Mouse (Mus musculus): Measurements from ENCODE around the gene Ubr1. TPM values are rescaled to one million over a fixed set of nuclear protein-coding genes. Genes with fewer than 3 reads are reported as not detected.

Ubr1 gene
- polyA plus RNA-seq, 1 experiment, result 16.4 TPM

- Histone ChIP-seq H3K4me3 (ENCODE audit: control insufficient read depth, low read depth, low read length) (no peak overlapping the region), H3K4me1 (ENCODE audit: control insufficient read depth, insufficient read depth, low read length) (no peaks in the 10 kb centered on the region), H3K27ac (ENCODE audit: control insufficient read depth, insufficient read depth, low read depth, low read length) (no peak overlapping the region), H3K27me3 (ENCODE audit: control insufficient read depth, insufficient read depth, low read length) (no peaks in the 10 kb centered on the region), H3K36me3 (ENCODE audit: control insufficient read depth, insufficient read depth, low read length) (no peaks in the 10 kb centered on the region)
- TF ChIP-seq POLR2A (IDR thresholded peaks at IDR 0.05; ENCODE audit: control insufficient read depth, low read depth, low read length) (no peak), CTCF (IDR thresholded peaks at IDR 0.05; ENCODE audit: control insufficient read depth, insufficient read depth, insufficient replicate concordance, low read depth, low read length) (no peak)
These were observed 14.7 kb upstream of the Ubr1 start for GRCm38 (mm10) chr2:120985241-120985640.

DNA sequence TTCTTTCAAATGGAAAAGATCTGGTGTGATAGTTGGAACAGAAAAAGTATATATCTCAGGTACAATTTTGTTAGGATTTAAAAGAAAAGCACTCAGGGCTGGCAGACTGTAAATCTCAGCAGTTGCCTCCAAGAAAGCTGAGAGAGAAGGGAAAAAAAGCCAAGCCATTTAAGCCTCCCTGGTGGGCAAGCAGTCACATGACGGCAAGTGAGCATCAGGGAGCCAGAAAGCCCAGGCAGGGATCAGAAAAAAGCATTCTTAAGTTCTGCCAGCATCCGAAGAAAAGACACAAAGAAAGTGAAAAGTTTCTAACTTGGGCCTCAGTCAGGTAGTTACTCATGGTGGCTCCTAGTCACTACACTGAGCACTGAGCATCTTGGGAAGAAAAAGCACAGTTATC, 13.1 kb upstream of the Ubr1 start:
- Histone ChIP-seq H3K27me3 (ENCODE audit: control insufficient read depth, insufficient read depth, low read length) (no peaks in the 10 kb centered on the region), H3K4me1 (ENCODE audit: control insufficient read depth, insufficient read depth, low read length) (no peaks in the 10 kb centered on the region), H3K36me3 (ENCODE audit: control insufficient read depth, insufficient read depth, low read length) (no peaks in the 10 kb centered on the region), H3K4me3 (ENCODE audit: control insufficient read depth, low read depth, low read length) (no peak overlapping the region), H3K27ac (ENCODE audit: control insufficient read depth, insufficient read depth, low read depth, low read length) (no peak overlapping the region)
- TF ChIP-seq CTCF (IDR thresholded peaks at IDR 0.05; ENCODE audit: control insufficient read depth, insufficient read depth, insufficient replicate concordance, low read depth, low read length) (no peak), POLR2A (IDR thresholded peaks at IDR 0.05; ENCODE audit: control insufficient read depth, low read depth, low read length) (no peak)

GRCm38 (mm10) chr2:120980861-120981260, 10.3 kb upstream of the Ubr1 start:
- peaks cover 7% of the 10 kb centered on the region for H3K4me1 ChIP-seq (ENCODE audit: control insufficient read depth, insufficient read depth, low read length)

DNA sequence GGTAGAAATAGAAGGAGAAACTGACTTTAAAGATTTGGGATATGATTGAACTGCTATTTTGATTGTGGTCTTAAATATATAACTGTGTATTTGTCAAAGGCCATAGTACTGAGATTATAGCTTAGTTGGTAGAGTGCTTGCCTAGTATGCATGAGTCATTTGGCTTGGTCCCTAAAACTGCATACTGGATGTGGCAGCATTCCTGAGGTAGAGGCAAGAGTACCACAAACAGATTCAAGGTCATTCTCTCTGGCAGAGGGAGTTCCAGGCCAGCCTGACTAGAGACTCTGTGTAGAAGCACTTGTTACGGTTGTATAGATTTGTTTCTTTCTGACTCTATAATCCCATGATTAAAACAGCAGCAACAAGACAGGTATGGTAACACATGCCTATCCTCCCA, 9.3 kb upstream of the Ubr1 start:
- H3K4me3 ChIP-seq (ENCODE audit: control insufficient read depth, low read depth, low read length), result no peak overlapping the region
- no peaks in the 10 kb centered on the region for H3K36me3 ChIP-seq (ENCODE audit: control insufficient read depth, insufficient read depth, low read length)
- H3K27me3 ChIP-seq (ENCODE audit: control insufficient read depth, insufficient read depth, low read length), result no peaks in the 10 kb centered on the region
- no peak for TF ChIP-seq POLR2A (IDR thresholded peaks at IDR 0.05; ENCODE audit: control insufficient read depth, low read depth, low read length)
- TF ChIP-seq CTCF (IDR thresholded peaks at IDR 0.05; ENCODE audit: control insufficient read depth, insufficient read depth, insufficient replicate concordance, low read depth, low read length), result no peak
- no peak overlapping the region for H3K27ac ChIP-seq (ENCODE audit: control insufficient read depth, insufficient read depth, low read depth, low read length)
- peaks cover 7% of the 10 kb centered on the region for H3K4me1 ChIP-seq (ENCODE audit: control insufficient read depth, insufficient read depth, low read length)

More at GRCm38 (mm10) chr2:120980861-120981260, 10.3 kb upstream of the Ubr1 start:
- TF ChIP-seq CTCF (IDR thresholded peaks at IDR 0.05; ENCODE audit: control insufficient read depth, insufficient read depth, insufficient replicate concordance, low read depth, low read length) (no peak), POLR2A (IDR thresholded peaks at IDR 0.05; ENCODE audit: control insufficient read depth, low read depth, low read length) (no peak)
- no peak overlapping the region for H3K27ac ChIP-seq (ENCODE audit: control insufficient read depth, insufficient read depth, low read depth, low read length)
- H3K4me3 ChIP-seq (ENCODE audit: control insufficient read depth, low read depth, low read length), result no peak overlapping the region
- no peaks in the 10 kb centered on the region for H3K27me3 ChIP-seq (ENCODE audit: control insufficient read depth, insufficient read depth, low read length)
- no peaks in the 10 kb centered on the region for H3K36me3 ChIP-seq (ENCODE audit: control insufficient read depth, insufficient read depth, low read length)

DNA sequence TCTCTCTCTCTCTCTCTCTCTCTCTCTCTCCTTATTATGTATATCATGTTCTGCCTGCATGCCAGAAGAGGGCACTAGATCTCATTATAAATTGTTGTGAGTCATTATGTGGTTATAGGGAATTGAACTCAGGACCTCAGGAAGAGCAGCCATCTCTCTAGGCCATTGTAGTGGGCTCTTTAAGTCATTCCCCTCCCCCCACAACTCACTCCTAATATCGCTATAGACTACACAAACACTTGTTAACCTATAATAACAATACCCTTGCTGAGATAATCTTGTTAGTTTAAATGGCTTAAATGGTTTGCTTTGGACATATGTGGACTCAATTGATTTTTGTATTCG, 8.2 kb upstream of the Ubr1 start:
- H3K4me1 ChIP-seq (ENCODE audit: control insufficient read depth, insufficient read depth, low read length), result peaks cover 7% of the 10 kb centered on the region
- no peak overlapping the region for H3K27ac ChIP-seq (ENCODE audit: control insufficient read depth, insufficient read depth, low read depth, low read length)
- no peaks in the 10 kb centered on the region for H3K27me3 ChIP-seq (ENCODE audit: control insufficient read depth, insufficient read depth, low read length)
- H3K4me3 ChIP-seq (ENCODE audit: control insufficient read depth, low read depth, low read length), result no peak overlapping the region
- H3K36me3 ChIP-seq (ENCODE audit: control insufficient read depth, insufficient read depth, low read length), result no peaks in the 10 kb centered on the region
- TF ChIP-seq POLR2A (IDR thresholded peaks at IDR 0.05; ENCODE audit: control insufficient read depth, low read depth, low read length), result no peak

- Histone ChIP-seq H3K4me1 (ENCODE audit: control insufficient read depth, insufficient read depth, low read length) (peaks cover 10% of the 10 kb centered on the region), H3K4me3 (ENCODE audit: control insufficient read depth, low read depth, low read length) (peak overlapping the region; percentile 95), H3K27me3 (ENCODE audit: control insufficient read depth, insufficient read depth, low read length) (no peaks in the 10 kb centered on the region), H3K36me3 (ENCODE audit: control insufficient read depth, insufficient read depth, low read length) (no peaks in the 10 kb centered on the region), H3K27ac (ENCODE audit: control insufficient read depth, insufficient read depth, low read depth, low read length) (peak overlapping the region; percentile 88)
- TF ChIP-seq POLR2A (IDR thresholded peaks at IDR 0.05; ENCODE audit: control insufficient read depth, low read depth, low read length), result no peak
- no peak for TF ChIP-seq CTCF (IDR thresholded peaks at IDR 0.05; ENCODE audit: control insufficient read depth, insufficient read depth, insufficient replicate concordance, low read depth, low read length)
These were observed 7.6 kb upstream of the Ubr1 start for GRCm38 (mm10) chr2:120977926-120978692.

GRCm38 (mm10) chr2:120976990-120977925, 6.7 kb upstream of the Ubr1 start, which contains the start of gene Tmem62:
Gene Tmem62 (plus strand): TSS chr2:120977017.
- Histone ChIP-seq H3K4me3 (ENCODE audit: control insufficient read depth, low read depth, low read length) (peak within 1 kb of the TSS; percentile 95), H3K27me3 (ENCODE audit: control insufficient read depth, insufficient read depth, low read length) (no peaks in the 10 kb centered on the region), H3K36me3 (ENCODE audit: control insufficient read depth, insufficient read depth, low read length) (no peaks in the 10 kb centered on the region), H3K27ac (ENCODE audit: control insufficient read depth, insufficient read depth, low read depth, low read length) (peak within 1 kb of the TSS; percentile 88), H3K4me1 (ENCODE audit: control insufficient read depth, insufficient read depth, low read length) (peaks cover 10% of the 10 kb centered on the region)
- no peak for TF ChIP-seq CTCF (IDR thresholded peaks at IDR 0.05; ENCODE audit: control insufficient read depth, insufficient read depth, insufficient replicate concordance, low read depth, low read length)
- peak; percentile 10; the same call in 1 of the 2 replicates for TF ChIP-seq POLR2A (IDR thresholded peaks at IDR 0.05; ENCODE audit: control insufficient read depth, low read depth, low read length)
